Mouse (Mus musculus) lung, adult 2 months (tissue): ENCODE data around the gene Slc12a1.

Experiments used
- CTCF ChIP-seq: fragments of 200-500 bp; IDR thresholded peaks from 2 replicates; pipeline ENCODE4 v1.5.1; 2011; ENCODE audit warnings: mild to moderate bottlenecking, low read length, control low read depth; ENCODE audit not compliant: insufficient read depth
- POLR2A ChIP-seq: fragments of 200-500 bp; IDR thresholded peaks from 2 replicates; pipeline ENCODE4 v1.6.1; 2011; ENCODE audit warnings: low read depth, mild to moderate bottlenecking, control low read depth, low read length, borderline replicate concordance; ENCODE audit errors: extremely low read depth

- TF ChIP-seq POLR2A = no peak
- peak; percentile 36; the same call in 1 of the 2 replicates for TF ChIP-seq CTCF
Measured at GRCm38 (mm10) chr2:125263056-125263455, 110.8 kb downstream of the Slc12a1 start.
